Mouse (Mus musculus): ENCODE data around the gene Chn1. TPM values are rescaled to one million over a fixed set of nuclear protein-coding genes. Genes with fewer than 3 reads are reported as not detected.

Gene Chn1
- polyA plus RNA-seq, 1 experiment from 2014 or later = 26.1 TPM

GRCm38 (mm10) chr2:73615456-73615855 lies 159.7 kb downstream of the Chn1 start:
- Histone ChIP-seq H3K4me1 (peaks cover 17% of the 10 kb centered on the region), H3K4me2 (replicated peaks) (no peak overlapping the region), H3K4me3 (no peak overlapping the region), H3K9me3 (no peaks in the 10 kb centered on the region), H3K9ac (no peak overlapping the region), H3K27ac (no peak overlapping the region), H3K27me3 (no peaks in the 10 kb centered on the region), H3K36me3 (peaks cover 38% of the 10 kb centered on the region)
- WGBS = 78% methylated on average over 5 of the region's 5 CpGs
- no peak for ATAC-seq (ENCODE audit: low FRiP score, low read depth)

- no peak for ATAC-seq (ENCODE audit: low FRiP score, low read depth)
Observed at GRCm38 (mm10) chr2:73614303-73614702, 160.8 kb downstream of the Chn1 start.

DNA sequence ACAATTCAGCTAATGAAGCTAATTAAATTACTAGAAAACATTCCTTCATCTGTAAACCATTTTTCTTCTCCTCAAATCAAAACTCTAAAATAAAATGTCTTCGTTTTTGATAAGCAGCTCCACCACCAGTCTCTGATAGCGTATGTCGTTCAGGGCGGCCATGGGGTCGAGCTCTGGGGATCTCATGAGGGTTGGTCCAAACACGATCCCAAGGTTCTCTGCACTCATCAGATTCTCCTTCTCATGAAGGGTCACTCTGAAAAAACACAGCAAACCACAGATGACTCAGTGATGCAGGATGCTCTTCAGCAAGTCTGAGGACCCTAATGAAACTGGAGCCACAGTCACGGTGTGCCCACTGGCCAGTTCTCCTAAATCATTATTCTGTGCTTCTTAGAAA lies 162.2 kb downstream of the Chn1 start:
- Histone ChIP-seq H3K4me1 (peaks cover 11% of the 10 kb centered on the region), H3K4me3 (no peak overlapping the region), H3K27ac (no peak overlapping the region), H3K9me3 (no peaks in the 10 kb centered on the region), H3K4me2 (replicated peaks) (no peak overlapping the region), H3K9ac (no peak overlapping the region; the same call in 1 of the 2 replicates), H3K27me3 (no peaks in the 10 kb centered on the region), H3K36me3 (peaks cover 43% of the 10 kb centered on the region)
- no peak for ATAC-seq (ENCODE audit: low FRiP score, low read depth)
- 87% methylated on average over 7 of the region's 7 CpGs for WGBS

More at GRCm38 (mm10) chr2:73614303-73614702, 160.8 kb downstream of the Chn1 start:
- Histone ChIP-seq H3K4me2 (replicated peaks) (no peak overlapping the region), H3K36me3 (peaks cover 43% of the 10 kb centered on the region), H3K4me3 (no peak overlapping the region), H3K9ac (no peak overlapping the region), H3K27ac (no peak overlapping the region), H3K27me3 (no peaks in the 10 kb centered on the region), H3K9me3 (no peaks in the 10 kb centered on the region), H3K4me1 (peaks cover 17% of the 10 kb centered on the region; the same call in 1 of the 2 replicates)
- WGBS = 96% methylated on average over 8 of the region's 8 CpGs

DNA sequence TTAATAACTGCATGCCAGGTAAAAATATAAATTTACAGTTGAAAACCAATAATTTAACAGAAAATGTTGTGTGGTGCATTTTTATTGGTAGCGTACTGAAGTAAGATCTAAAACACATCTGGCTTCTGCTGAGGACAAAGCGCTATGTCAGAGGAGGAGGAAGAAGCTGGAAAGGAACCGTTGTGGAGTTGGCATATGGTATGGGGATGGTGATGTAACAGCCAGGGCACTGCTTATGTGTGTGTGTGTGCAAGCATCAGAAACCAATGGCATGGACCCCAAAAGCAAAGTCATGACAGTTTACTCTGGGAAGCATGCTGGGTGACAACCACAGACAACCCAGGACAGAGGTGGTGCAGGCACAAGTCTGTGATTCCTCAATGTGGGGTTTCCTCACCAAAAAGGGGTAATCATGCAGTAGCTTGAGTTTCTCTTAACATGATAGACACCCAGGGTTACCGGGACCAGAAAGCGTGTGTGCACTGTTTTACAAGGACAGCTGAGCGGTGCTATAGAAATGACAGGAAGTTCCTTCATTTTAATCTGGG lies 162.7 kb downstream of the Chn1 start:
- peaks cover 16% of the 10 kb centered on the region for H3K4me1 ChIP-seq
- H3K4me3 ChIP-seq = no peak overlapping the region
- peaks cover 40% of the 10 kb centered on the region for H3K36me3 ChIP-seq

GRCm38 (mm10) chr2:73611798-73612197 lies 163.3 kb downstream of the Chn1 start:
- WGBS = 35% methylated on average over 6 of the region's 6 CpGs
- H3K9ac ChIP-seq = no peak overlapping the region
- peaks cover 21% of the 10 kb centered on the region for H3K4me1 ChIP-seq
- no peak overlapping the region for H3K4me3 ChIP-seq
- ATAC-seq (ENCODE audit: low FRiP score, low read depth) = no peak
- peaks cover 36% of the 10 kb centered on the region for H3K36me3 ChIP-seq
- no peak overlapping the region for H3K4me2 ChIP-seq (replicated peaks)
- no peaks in the 10 kb centered on the region for H3K9me3 ChIP-seq
- no peaks in the 10 kb centered on the region for H3K27me3 ChIP-seq
- no peak overlapping the region for H3K27ac ChIP-seq

More for the DNA sequence above, 162.7 kb downstream of the Chn1 start:
- H3K27me3 ChIP-seq = no peaks in the 10 kb centered on the region
- no peak overlapping the region for H3K4me2 ChIP-seq (replicated peaks)
- no peak for ATAC-seq (ENCODE audit: low FRiP score, low read depth)
- H3K9ac ChIP-seq = no peak overlapping the region
- H3K27ac ChIP-seq = no peak overlapping the region
- 77% methylated on average over 6 of the region's 6 CpGs for WGBS
- H3K9me3 ChIP-seq = no peaks in the 10 kb centered on the region

- Histone ChIP-seq H3K27me3 (no peaks in the 10 kb centered on the region), H3K4me3 (no peak overlapping the region), H3K27ac (no peak overlapping the region), H3K9ac (no peak overlapping the region), H3K9me3 (no peaks in the 10 kb centered on the region), H3K4me1 (peaks cover 13% of the 10 kb centered on the region), H3K36me3 (peaks cover 33% of the 10 kb centered on the region), H3K4me2 (replicated peaks) (no peak overlapping the region)
- WGBS = 87% methylated on average over 3 of the region's 3 CpGs
- no peak for ATAC-seq (ENCODE audit: low FRiP score, low read depth)
Observed at GRCm38 (mm10) chr2:73609724-73610210, 165.4 kb downstream of the Chn1 start.

GRCm38 (mm10) chr2:73609067-73609723 lies 166.0 kb downstream of the Chn1 start:
- H3K4me2 ChIP-seq (replicated peaks) = no peak overlapping the region
- peaks cover 28% of the 10 kb centered on the region for H3K36me3 ChIP-seq
- no peak for ATAC-seq (ENCODE audit: low FRiP score, low read depth)
- WGBS = 73% methylated on average over 5 of the region's 5 CpGs
- H3K27me3 ChIP-seq = no peaks in the 10 kb centered on the region
- no peaks in the 10 kb centered on the region for H3K9me3 ChIP-seq
- no peak overlapping the region for H3K4me3 ChIP-seq
- H3K27ac ChIP-seq = no peak overlapping the region
- peaks cover 13% of the 10 kb centered on the region for H3K4me1 ChIP-seq
- H3K9ac ChIP-seq = no peak overlapping the region

- Histone ChIP-seq H3K27ac (no peak overlapping the region), H3K9ac (no peak overlapping the region), H3K27me3 (no peaks in the 10 kb centered on the region), H3K4me1 (peaks cover 13% of the 10 kb centered on the region), H3K4me3 (no peak overlapping the region), H3K4me2 (replicated peaks) (no peak overlapping the region), H3K9me3 (no peaks in the 10 kb centered on the region), H3K36me3 (peaks cover 24% of the 10 kb centered on the region)
- no peak for ATAC-seq (ENCODE audit: low FRiP score, low read depth)
- WGBS = 50% methylated on average over 6 of the region's 6 CpGs
Observed at GRCm38 (mm10) chr2:73608391-73608790, 166.8 kb downstream of the Chn1 start.

- Histone ChIP-seq H3K27me3 (no peaks in the 10 kb centered on the region), H3K4me3 (no peak overlapping the region), H3K9ac (no peak overlapping the region), H3K27ac (peak overlapping the region; percentile 48; the same call in 1 of the 2 replicates), H3K4me2 (replicated peaks) (no peak overlapping the region), H3K4me1 (peaks cover 13% of the 10 kb centered on the region), H3K36me3 (peaks cover 17% of the 10 kb centered on the region; the same call in 1 of the 2 replicates), H3K9me3 (no peaks in the 10 kb centered on the region)
- 8% methylated on average over 4 of the region's 4 CpGs for WGBS
- 0 out of 2 replicates have a peak, but pooled peaks have one; percentile 48 for ATAC-seq (ENCODE audit: low FRiP score, low read depth)
Observed at GRCm38 (mm10) chr2:73607609-73608008, 167.5 kb downstream of the Chn1 start.

DNA sequence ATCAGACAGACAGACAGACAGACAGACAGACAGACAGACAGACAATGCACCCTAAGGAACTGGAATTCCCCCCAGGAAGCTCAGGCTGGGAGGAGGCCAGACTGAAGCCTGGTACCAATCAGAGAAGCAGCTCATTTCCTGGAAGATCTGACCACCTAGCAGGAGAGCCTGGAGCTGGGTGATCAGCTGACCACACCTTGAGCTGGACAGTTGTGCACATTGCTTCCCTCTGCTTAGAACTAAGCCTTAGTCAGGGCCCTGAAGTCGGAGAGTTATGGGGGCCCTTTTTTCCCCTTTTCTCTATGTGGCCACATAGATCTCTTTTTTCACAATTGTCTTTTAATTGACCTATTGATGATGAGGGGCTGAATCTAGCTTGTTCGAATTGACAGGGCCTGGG lies 168.0 kb downstream of the Chn1 start:
- Histone ChIP-seq H3K4me1 (peaks cover 13% of the 10 kb centered on the region), H3K9me3 (no peaks in the 10 kb centered on the region), H3K4me2 (replicated peaks) (no peak overlapping the region), H3K27me3 (no peaks in the 10 kb centered on the region), H3K27ac (peak overlapping the region; percentile 48; the same call in 1 of the 2 replicates), H3K36me3 (peaks cover 14% of the 10 kb centered on the region; the same call in 1 of the 2 replicates), H3K4me3 (no peak overlapping the region), H3K9ac (no peak overlapping the region)
- no peak for ATAC-seq (ENCODE audit: low FRiP score, low read depth)
- 53% methylated on average over 2 of the region's 2 CpGs for WGBS

- 92% methylated on average over 6 of the region's 6 CpGs for WGBS
Observed at GRCm38 (mm10) chr2:73606616-73607015, 168.5 kb downstream of the Chn1 start.

GRCm38 (mm10) chr2:73605077-73605476 lies 170.1 kb downstream of the Chn1 start:
- H3K9me3 ChIP-seq = no peaks in the 10 kb centered on the region
- peaks cover 13% of the 10 kb centered on the region for H3K4me1 ChIP-seq
- no peak overlapping the region for H3K4me3 ChIP-seq
- 75% methylated on average over 8 of the region's 8 CpGs for WGBS
- H3K27ac ChIP-seq = no peak overlapping the region
- peaks cover 1% of the 10 kb centered on the region; the same call in 1 of the 2 replicates for H3K36me3 ChIP-seq
- H3K4me2 ChIP-seq (replicated peaks) = no peak overlapping the region
- no peak for ATAC-seq (ENCODE audit: low FRiP score, low read depth)
- H3K27me3 ChIP-seq = no peaks in the 10 kb centered on the region
- no peak overlapping the region for H3K9ac ChIP-seq

More at GRCm38 (mm10) chr2:73606616-73607015, 168.5 kb downstream of the Chn1 start:
- Histone ChIP-seq H3K4me3 (no peak overlapping the region), H3K4me1 (peaks cover 13% of the 10 kb centered on the region), H3K9me3 (no peaks in the 10 kb centered on the region), H3K4me2 (replicated peaks) (no peak overlapping the region), H3K27ac (peak overlapping the region; percentile 28; the same call in 1 of the 2 replicates), H3K27me3 (no peaks in the 10 kb centered on the region), H3K36me3 (peaks cover 11% of the 10 kb centered on the region; the same call in 1 of the 2 replicates), H3K9ac (no peak overlapping the region)
- no peak for ATAC-seq (ENCODE audit: low FRiP score, low read depth)
